Mouse (Mus musculus) lung, embryonic 14.5 days (tissue): ENCODE results near the gene Ribc2. TPM values are rescaled to one million over a fixed set of nuclear protein-coding genes. Genes with fewer than 3 reads are reported as not detected.

Experiments
- ATAC-seq: fragments of 200-750 bp; cut with Nextera tagmentation; 2 replicates; pipeline ENCODE4 v1.8.0; 2017; ENCODE audit warnings: mild to moderate bottlenecking, moderate TSS enrichment, moderate library complexity; ENCODE audit not compliant: insufficient read depth
- DNase-seq: peaks from one replicate; pipeline ENCODE4 v3.0.0-alpha.2; 2015
- H3K27ac ChIP-seq: fragments of 300-500 bp; sonication (generic); 2 replicates; pipeline ENCODE4 v1.5.1; 2014; ENCODE audit warnings: low read depth, mild to moderate bottlenecking, moderate library complexity
- H3K27me3 ChIP-seq: fragments of 300-500 bp; sonication (generic); 2 replicates; pipeline ENCODE4 v1.6.1; 2014; ENCODE audit warnings: low read length, control low read depth; ENCODE audit not compliant: insufficient read depth
- H3K36me3 ChIP-seq: fragments of 300-500 bp; sonication (generic); 2 replicates; pipeline ENCODE4 v1.6.1; 2014; ENCODE audit warnings: control low read depth; ENCODE audit not compliant: insufficient read depth
- H3K4me1 ChIP-seq: fragments of 300-500 bp; sonication (generic); 2 replicates; pipeline ENCODE4 v1.6.1; 2014; ENCODE audit warnings: antibody characterized with exemption, control low read depth; ENCODE audit not compliant: insufficient read depth
- H3K4me2 ChIP-seq: fragments of 300-500 bp; sonication (generic); 2 replicates; pipeline ENCODE4 v1.6.1; 2014; ENCODE audit warnings: mild to moderate bottlenecking
- H3K4me3 ChIP-seq: fragments of 300-500 bp; sonication (generic); 2 replicates; pipeline ENCODE4 v1.5.1; 2014; ENCODE audit warnings: low read depth, low read length
- H3K9ac ChIP-seq: fragments of 300-500 bp; sonication (generic); 2 replicates; pipeline ENCODE4 v1.6.1; 2014
- H3K9me3 ChIP-seq: fragments of 300-500 bp; sonication (generic); 2 replicates; pipeline ENCODE4 v1.6.1; 2016; ENCODE audit warnings: low read depth, low read length, control low read depth
- CTCF ChIP-seq: IDR thresholded peaks from 2 replicates; pipeline ENCODE4 v1.5.1; 2016; ENCODE audit warnings: antibody characterized with exemption, low read depth
- WGBS: fragments of 180-500 bp; shearing (Covaris S2); extraction: QIAGEN DNeasy Blood & Tissue Kit; methylation state at CpG from one replicate; pipeline ENCODE4 v1.1.7; 2014; 5-methylcytosine and 5-hydroxymethylcytosine counted together
- polyA plus RNA-seq: library from polyadenylated mRNA; unstranded; fragments of >200 nt; fragmentation: Nextera tagmentation; extraction: Ambion mirVana; gene quantifications from 2 replicates; pipeline ENCODE4 v1.2.1, GENCODE M21; 2014

The Ribc2 gene
- polyA plus RNA-seq, 1 experiment from 2014 or later: 0.36 TPM

- Histone ChIP-seq H3K4me2 (no peak overlapping the region; the same call in 1 of the 2 replicates), H3K9me3 (no peaks in the 10 kb centered on the region), H3K4me3 (no peak overlapping the region), H3K9ac (no peak overlapping the region), H3K36me3 (no peaks in the 10 kb centered on the region), H3K27me3 (no peaks in the 10 kb centered on the region), H3K27ac (0 out of 2 replicates have a peak overlapping the region, but pooled peaks have one; percentile 58), H3K4me1 (peaks cover 12% of the 10 kb centered on the region)
- no peak for TF ChIP-seq CTCF
- DNase-seq: peak; percentile 83
- 0 out of 2 replicates have a peak, but pooled peaks have one; percentile 44 for ATAC-seq
- 34% methylated on average over 8 of the region's 8 CpGs for WGBS
Measured at GRCm38 (mm10) chr15:85177576-85177975, 45.7 kb downstream of the Ribc2 start.

DNA sequence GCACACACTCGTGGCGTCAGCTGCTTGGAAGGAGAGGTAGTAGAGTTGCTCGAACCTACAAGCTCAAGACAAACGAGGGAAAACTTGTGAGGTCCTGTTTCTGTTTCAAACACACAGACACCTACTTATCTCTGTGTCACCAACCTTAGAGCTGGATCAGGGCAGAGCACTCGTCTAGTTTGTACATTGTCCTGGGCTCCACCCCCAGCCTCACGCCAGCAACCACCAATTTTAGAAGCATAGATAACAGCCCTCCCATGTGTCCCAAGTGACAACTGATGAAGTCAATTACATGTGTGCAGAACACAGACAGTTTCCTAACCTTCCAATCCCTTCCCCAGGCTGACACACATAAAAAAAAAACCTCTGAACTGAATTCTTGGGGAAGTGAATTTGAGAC, 46.3 kb downstream of the Ribc2 start:
- Histone ChIP-seq H3K27ac (0 out of 2 replicates have a peak overlapping the region, but pooled peaks have one; percentile 58), H3K36me3 (no peaks in the 10 kb centered on the region), H3K4me3 (no peak overlapping the region), H3K27me3 (no peaks in the 10 kb centered on the region), H3K4me2 (no peak overlapping the region), H3K9me3 (no peaks in the 10 kb centered on the region), H3K9ac (no peak overlapping the region), H3K4me1 (peaks cover 7% of the 10 kb centered on the region)
- TF ChIP-seq CTCF: no peak
- ATAC-seq (no peak), DNase-seq (no peak)
- WGBS: 27% methylated on average over 6 of the region's 6 CpGs

DNA sequence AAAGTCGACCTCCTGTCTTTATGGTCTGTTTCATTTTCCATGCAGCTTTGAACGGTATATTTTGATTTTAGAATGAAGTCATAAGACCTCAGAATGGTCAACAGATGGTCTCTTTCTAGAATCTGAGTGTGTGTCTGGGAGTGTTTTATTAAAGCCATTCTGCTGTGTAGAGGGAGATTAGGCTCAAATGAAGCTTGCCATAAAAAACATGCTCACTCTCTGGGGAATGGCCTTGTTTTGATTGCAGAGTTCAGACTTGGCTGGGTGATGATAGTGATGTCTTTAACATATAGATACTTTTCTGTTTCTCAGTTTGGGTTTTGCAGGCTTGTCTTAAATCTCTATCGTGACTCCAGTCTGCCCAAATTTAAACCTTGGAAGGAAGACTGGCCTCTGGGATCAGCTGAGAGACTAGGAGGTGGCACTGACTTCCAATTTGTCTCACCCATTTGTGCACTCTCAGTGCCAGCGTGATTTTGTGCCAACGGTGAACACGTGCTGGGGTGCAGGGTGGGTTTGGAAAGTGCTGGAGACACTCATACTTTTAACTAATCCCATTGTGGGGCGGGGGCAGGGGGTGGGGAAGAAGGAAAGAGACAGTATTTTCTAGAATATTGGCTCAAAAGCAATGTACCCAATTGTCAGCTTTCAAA, 47.8 kb downstream of the Ribc2 start:
- Histone ChIP-seq H3K4me2 (no peak overlapping the region), H3K4me3 (no peak overlapping the region), H3K36me3 (no peaks in the 10 kb centered on the region), H3K9me3 (no peaks in the 10 kb centered on the region), H3K9ac (no peak overlapping the region), H3K27me3 (no peaks in the 10 kb centered on the region), H3K4me1 (no peaks in the 10 kb centered on the region; the same call in 1 of the 2 replicates), H3K27ac (peak overlapping the region; percentile 44)
- DNase-seq (peak; percentile 62), ATAC-seq (no peak)
- 59% methylated on average over 7 of the region's 7 CpGs for WGBS
- no peak for TF ChIP-seq CTCF

- Histone ChIP-seq H3K36me3 (no peaks in the 10 kb centered on the region), H3K9me3 (no peaks in the 10 kb centered on the region), H3K27me3 (no peaks in the 10 kb centered on the region), H3K4me2 (no peak overlapping the region), H3K4me3 (no peak overlapping the region), H3K27ac (peak overlapping the region; percentile 30), H3K9ac (no peak overlapping the region), H3K4me1 (no peaks in the 10 kb centered on the region; the same call in 1 of the 2 replicates)
- ATAC-seq (no peak), DNase-seq (no peak)
- no peak for TF ChIP-seq CTCF
Measured at GRCm38 (mm10) chr15:85180368-85180767, 48.5 kb downstream of the Ribc2 start.

- no peak for TF ChIP-seq CTCF
- 94% methylated on average over 4 of the region's 4 CpGs for WGBS
- ATAC-seq (no peak), DNase-seq (no peak)
- Histone ChIP-seq H3K4me1 (peaks cover 2% of the 10 kb centered on the region; the same call in 1 of the 2 replicates), H3K9me3 (no peaks in the 10 kb centered on the region), H3K27ac (no peak overlapping the region), H3K36me3 (no peaks in the 10 kb centered on the region), H3K4me2 (no peak overlapping the region), H3K9ac (no peak overlapping the region), H3K4me3 (no peak overlapping the region), H3K27me3 (no peaks in the 10 kb centered on the region)
Measured at GRCm38 (mm10) chr15:85182063-85182462, 50.2 kb downstream of the Ribc2 start.

DNA sequence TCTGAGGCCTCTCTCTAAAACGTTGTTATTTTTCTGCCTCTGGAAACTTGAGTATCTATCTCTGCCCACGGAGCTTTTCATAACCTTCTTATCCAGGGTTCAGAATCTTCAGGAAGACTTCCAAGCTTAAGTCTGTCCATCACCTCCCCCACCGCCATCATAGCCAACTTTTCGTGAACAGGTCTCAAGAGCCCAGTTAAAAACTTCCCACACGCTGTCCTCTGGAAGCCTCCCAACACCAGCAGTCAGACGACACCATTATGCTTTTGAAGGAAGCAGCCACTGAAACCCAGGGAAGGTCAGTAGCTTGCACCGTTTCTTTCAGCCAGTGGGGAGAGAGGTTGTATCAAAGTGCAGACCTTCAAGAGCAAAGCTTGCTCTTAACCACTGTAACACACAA, 55.0 kb downstream of the Ribc2 start:
- TF ChIP-seq CTCF: no peak
- no peak for ATAC-seq
- Histone ChIP-seq H3K36me3 (no peaks in the 10 kb centered on the region), H3K4me1 (0 out of 2 replicates have a peak, but pooled peaks cover 2% of the 10 kb centered on the region), H3K27ac (no peak overlapping the region), H3K9ac (no peak overlapping the region), H3K27me3 (no peaks in the 10 kb centered on the region), H3K4me3 (no peak overlapping the region), H3K4me2 (no peak overlapping the region), H3K9me3 (no peaks in the 10 kb centered on the region)
- no peak for DNase-seq
- 55% methylated on average over 7 of the region's 7 CpGs for WGBS

DNA sequence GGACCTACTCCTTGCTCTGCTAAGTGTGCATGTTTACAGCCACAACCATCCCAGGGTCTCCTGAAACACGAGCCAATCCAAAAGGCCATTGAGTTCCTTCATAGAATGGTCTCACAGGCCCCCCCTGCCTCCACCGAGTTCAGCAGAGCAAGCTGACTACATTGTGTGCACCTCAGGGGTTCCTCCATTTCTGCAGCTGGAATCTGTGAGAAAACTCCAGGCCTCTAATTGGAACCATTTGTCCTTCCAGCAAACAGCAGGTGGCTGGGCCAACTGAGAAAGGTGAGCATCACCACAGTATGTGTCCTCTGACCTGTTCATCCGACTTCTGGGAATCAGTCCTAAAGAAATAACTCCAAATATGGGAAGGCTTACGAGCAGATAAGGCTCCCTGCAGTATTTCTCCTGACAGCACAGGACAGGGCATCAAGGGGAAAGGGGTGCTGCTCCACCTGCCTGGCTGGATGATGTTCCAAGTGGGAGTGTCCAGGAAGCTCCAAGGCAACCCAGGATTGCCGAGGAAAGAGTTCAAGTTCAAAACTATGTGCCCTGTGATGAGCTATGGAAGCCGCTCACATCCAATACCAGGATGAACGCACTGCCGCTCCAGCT, 56.4 kb downstream of the Ribc2 start:
- no peak for TF ChIP-seq CTCF
- DNase-seq (no peak), ATAC-seq (no peak)
- 0 out of 2 replicates have a peak, but pooled peaks cover 2% of the 10 kb centered on the region for H3K4me1 ChIP-seq
- no peaks in the 10 kb centered on the region for H3K9me3 ChIP-seq
- H3K9ac ChIP-seq: no peak overlapping the region
- H3K27me3 ChIP-seq: no peaks in the 10 kb centered on the region
- no peak overlapping the region for H3K27ac ChIP-seq
- no peak overlapping the region for H3K4me2 ChIP-seq
- WGBS: 46% methylated on average over 8 of the region's 8 CpGs
- H3K4me3 ChIP-seq: no peak overlapping the region
- no peaks in the 10 kb centered on the region for H3K36me3 ChIP-seq

Other genes starting within 250 kb of the Ribc2 start
- gene Gm29666, start 212.0 kb upstream of the Ribc2 start, polyA plus RNA-seq: 0.47 and 0.63 TPM in 2 replicates
- gene Nup50, start 208.7 kb upstream of the Ribc2 start, polyA plus RNA-seq: 44.5 and 48.2 TPM in 2 replicates
- 11.6 and 13.5 TPM in 2 replicates for gene 5031439G07Rik, start 143.5 kb upstream of the Ribc2 start, polyA plus RNA-seq
- gene Upk3a, start 114.9 kb upstream of the Ribc2 start, polyA plus RNA-seq: 2.4 and 3.3 TPM in 2 replicates
- 37.0 and 37.5 TPM in 2 replicates for gene Fam118a, start 103.1 kb upstream of the Ribc2 start, polyA plus RNA-seq
- 0.16 and 0.21 TPM in 2 replicates for gene Smc1b, start 114 bp upstream of the Ribc2 start, polyA plus RNA-seq
- gene Fbln1, start 73.9 kb downstream of the Ribc2 start, polyA plus RNA-seq: 277 and 302 TPM in 2 replicates
- gene Atxn10, start 204.2 kb downstream of the Ribc2 start, polyA plus RNA-seq: 345 and 360 TPM in 2 replicates